Mouse (Mus musculus) cortical plate, adult 2 months (tissue): ENCODE results near the gene Psmd11. TPM values are rescaled to one million over a fixed set of nuclear protein-coding genes. Genes with fewer than 3 reads are reported as not detected.

Source experiments
- H3K27ac ChIP-seq: fragments of 200-500 bp; 2 replicates; pipeline ENCODE4 v1.5.1; 2012; ENCODE audit warnings: low read length, control low read depth, inconsistent platforms; ENCODE audit not compliant: insufficient read depth
- H3K4me1 ChIP-seq: fragments of 200-500 bp; 2 replicates; pipeline ENCODE4 v1.6.1; 2011; ENCODE audit warnings: low read length; ENCODE audit not compliant: control insufficient read depth, insufficient read depth
- H3K4me3 ChIP-seq: fragments of 200-500 bp; 2 replicates; pipeline ENCODE4 v1.5.1; 2011; ENCODE audit warnings: mild to moderate bottlenecking, low read length, control low read depth; ENCODE audit not compliant: insufficient read depth
- CTCF ChIP-seq: fragments of 200-500 bp; IDR thresholded peaks from 2 replicates; pipeline ENCODE4 v1.5.1; 2011; ENCODE audit warnings: mild to moderate bottlenecking, control low read depth, low read length; ENCODE audit not compliant: insufficient read depth; ENCODE audit errors: extremely low read depth
- POLR2A ChIP-seq: fragments of 200-500 bp; IDR thresholded peaks from 2 replicates; pipeline ENCODE4 v1.6.1; 2011; ENCODE audit warnings: mild to moderate bottlenecking, low read length, control low read depth; ENCODE audit not compliant: insufficient read depth; ENCODE audit errors: extremely low read depth
- polyA plus RNA-seq: library from polyadenylated mRNA; depleted of rRNA; stranded (reverse); fragments of >200 nt; gene quantifications from 2 replicates; pipeline ENCODE4 v1.2.3, GENCODE M21; 2012; rRNA removed

Psmd11 gene
- polyA plus RNA-seq, 1 experiment, result 67.0 TPM

DNA sequence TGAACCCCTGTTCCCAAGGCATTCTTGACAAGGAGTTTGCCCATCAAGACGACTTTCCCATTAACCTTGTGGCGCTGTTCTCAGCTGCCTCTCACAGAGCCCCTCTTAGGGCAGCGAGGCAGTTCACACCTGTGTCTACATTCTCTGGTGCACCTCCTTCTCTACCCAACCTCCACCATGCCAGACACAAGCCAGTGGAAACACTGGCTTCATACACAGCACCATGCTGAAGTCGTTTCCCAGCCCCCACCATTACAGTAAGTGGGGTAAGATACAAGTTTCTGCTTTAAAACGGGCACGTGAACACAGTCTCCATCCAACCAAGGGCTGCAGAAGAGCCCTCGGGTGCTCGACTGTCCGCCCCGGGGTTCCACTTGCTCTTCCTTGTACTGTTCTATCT is 81.7 kb downstream of the Psmd11 start:
- TF ChIP-seq POLR2A (no peak), CTCF (no peak)
- Histone ChIP-seq H3K27ac (no peak overlapping the region), H3K4me1 (peaks cover 13% of the 10 kb centered on the region), H3K4me3 (no peak overlapping the region)

DNA sequence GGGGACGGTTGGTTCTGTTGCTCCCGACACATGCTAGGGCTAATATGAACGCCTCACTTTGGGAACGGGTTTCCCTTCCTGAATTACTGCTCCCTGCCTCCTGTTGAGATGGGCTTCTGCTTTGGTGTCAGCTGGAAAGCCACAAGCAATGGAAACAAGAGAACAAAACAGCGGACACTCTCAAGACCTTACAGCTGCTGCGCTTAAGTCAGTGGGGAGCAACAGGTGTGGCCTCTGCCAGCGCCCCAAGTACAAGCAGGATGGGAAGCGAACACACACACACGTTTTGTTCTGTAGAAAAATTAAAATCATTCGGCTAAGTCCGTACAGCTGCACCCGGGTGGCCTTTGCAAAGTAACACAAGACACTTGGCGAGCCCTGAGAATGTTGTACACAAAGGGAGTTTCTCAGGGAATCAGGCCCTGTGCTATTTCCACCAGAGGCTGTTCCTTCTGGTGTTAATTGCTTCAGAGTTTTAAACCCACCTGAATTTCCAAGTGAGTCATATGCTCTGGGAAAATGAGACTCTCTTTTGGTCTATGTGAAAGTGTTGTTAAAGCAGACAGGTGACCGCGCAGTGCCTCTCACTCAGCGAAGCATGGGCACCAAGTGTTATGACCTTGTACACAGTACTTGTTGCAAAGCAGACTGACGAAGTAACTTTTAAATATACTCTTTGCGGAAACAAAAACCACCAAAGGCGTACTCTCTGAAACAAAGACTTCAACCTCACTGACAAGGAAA is 84.1 kb downstream of the Psmd11 start:
- H3K27ac ChIP-seq, result no peak overlapping the region
- H3K4me1 ChIP-seq, result peaks cover 18% of the 10 kb centered on the region
- TF ChIP-seq POLR2A (no peak), CTCF (no peak)
- H3K4me3 ChIP-seq, result no peak overlapping the region

DNA sequence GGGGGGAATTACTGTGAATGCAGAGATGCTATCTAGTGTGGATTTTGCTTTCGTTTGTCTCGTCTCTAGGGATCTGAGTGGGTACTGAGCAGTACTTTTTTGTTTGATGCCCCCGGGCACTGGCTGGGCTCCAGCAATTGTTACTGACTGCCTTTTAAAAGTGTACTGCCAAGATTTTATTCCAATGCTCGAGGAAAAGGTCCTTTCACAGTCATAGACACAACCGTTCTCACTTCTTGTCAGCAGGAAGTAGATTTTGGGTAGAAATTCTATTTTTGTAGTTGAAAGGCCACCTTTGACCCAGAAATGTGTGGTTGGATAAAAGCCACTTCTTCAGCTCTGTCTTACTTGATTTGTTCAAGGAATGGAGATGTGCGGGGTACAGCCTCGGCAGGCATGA is 85.4 kb downstream of the Psmd11 start:
- H3K4me1 ChIP-seq, result peaks cover 12% of the 10 kb centered on the region
- no peak overlapping the region for H3K4me3 ChIP-seq
- H3K27ac ChIP-seq, result no peak overlapping the region
- no peak for TF ChIP-seq CTCF
- TF ChIP-seq POLR2A, result no peak

DNA sequence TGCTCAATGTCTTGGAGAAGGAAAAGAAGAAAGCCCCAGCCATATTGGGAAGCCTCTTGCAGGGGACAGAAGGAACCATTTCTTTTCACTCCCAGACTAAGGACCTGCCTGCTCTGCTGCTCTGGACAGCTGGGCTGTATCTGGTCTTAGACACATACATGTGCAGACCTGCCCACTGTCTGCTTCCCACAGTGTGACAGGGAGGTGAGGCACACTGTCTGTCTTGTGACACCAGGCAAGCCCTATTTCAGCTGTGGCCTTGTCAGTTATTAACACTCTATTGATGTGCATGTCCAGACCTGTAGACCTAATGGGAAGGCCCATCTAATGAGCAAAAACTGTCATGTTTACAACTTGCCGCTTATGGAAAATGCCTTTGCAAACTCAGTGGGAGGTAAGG is 86.9 kb downstream of the Psmd11 start:
- Histone ChIP-seq H3K4me3 (no peak overlapping the region), H3K27ac (no peak overlapping the region), H3K4me1 (peaks cover 14% of the 10 kb centered on the region)
- TF ChIP-seq POLR2A (no peak), CTCF (no peak)

DNA sequence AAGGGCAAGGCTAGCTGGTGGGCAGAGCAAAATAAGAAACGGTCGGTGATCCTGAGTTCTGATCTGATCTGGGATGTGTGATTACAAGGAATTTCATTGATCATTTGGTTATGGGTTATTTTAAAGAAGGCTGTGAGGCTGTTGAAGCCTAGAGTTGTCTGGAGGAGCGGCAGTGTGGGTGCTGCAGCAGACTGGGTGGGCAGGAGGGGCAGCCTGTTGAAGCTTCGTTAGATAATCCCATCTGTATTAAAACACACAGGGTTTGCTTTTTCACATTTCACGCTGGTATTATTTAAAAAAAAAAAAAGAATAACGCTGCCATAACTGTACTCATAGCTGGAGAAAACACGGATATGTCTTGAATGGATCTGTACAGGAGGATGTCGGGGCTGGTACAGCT is 87.5 kb downstream of the Psmd11 start:
- H3K4me1 ChIP-seq, result peaks cover 14% of the 10 kb centered on the region
- peak overlapping the region; percentile 64; the same call in 1 of the 2 replicates for H3K27ac ChIP-seq
- no peak overlapping the region for H3K4me3 ChIP-seq
- TF ChIP-seq CTCF, result no peak
- no peak for TF ChIP-seq POLR2A

DNA sequence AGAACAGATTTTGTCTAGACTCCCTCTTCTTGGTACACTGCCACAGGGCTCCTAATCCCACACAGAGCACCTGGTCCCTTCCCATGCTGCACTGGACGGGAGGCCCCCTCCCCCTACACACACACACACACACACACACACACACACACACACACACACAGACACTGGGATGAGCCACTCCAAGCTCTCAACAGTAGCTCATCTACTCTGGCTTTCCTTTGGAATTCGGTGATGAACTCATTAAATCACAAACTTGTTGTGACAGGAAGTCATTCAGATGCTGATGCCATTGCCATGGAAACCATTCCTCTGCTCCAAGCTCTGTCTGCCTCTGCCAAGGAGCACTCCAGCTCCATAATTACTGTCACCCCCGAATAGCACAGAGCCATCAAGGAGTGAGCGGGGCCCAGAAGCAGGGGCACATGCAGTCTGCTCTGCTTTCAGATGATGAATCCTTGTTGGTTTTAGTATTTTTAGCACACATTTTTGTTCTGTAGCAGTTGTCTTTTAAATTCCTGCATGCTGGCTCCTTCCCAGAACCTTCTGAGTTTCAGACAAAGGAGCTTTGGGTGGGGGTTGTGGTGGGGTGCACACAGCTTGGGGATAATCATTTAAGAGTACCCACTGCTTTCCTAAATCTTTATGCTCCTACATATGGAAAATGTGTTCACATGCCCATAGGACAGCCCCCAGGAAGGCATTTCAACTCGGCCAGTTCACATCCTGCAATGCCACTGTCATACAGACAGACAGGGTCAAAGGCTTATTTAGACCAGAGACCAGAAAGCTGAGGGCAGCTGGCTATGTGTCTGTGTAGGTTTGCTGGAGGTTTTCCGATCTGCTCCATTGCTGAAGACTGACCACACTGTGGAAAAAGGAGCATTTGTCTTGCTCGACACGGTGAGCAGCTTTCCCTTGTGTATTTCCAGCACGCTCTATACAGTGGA is 90.3 kb downstream of the Psmd11 start:
- no peak for TF ChIP-seq POLR2A
- TF ChIP-seq CTCF, result no peak
- peak overlapping the region; percentile 73 for H3K27ac ChIP-seq

DNA sequence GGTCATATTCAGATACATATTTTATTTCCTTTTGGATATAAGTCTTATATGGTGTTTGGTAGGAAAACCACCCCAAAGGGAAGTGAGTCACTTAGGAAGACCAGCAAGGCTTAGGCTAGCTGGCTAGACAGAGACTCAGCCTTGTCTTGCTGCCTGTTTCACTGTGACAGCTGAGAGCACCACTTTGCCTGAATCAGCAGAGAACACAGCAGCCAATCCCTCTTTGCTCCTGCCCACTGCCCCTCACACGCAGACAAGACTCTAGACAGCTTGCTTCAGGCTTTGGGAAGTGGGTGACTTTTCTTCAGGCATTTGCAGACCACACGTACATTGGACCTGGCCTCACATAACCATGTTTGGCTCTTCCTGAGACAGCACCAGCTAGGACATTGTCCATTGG is 92.7 kb downstream of the Psmd11 start:
- no peak for TF ChIP-seq POLR2A
- TF ChIP-seq CTCF, result no peak
- H3K4me1 ChIP-seq, result peaks cover 8% of the 10 kb centered on the region
- no peak overlapping the region for H3K4me3 ChIP-seq
- no peak overlapping the region for H3K27ac ChIP-seq

More for the DNA sequence above, 90.3 kb downstream of the Psmd11 start:
- H3K4me3 ChIP-seq, result no peak overlapping the region
- H3K4me1 ChIP-seq, result peaks cover 14% of the 10 kb centered on the region

Other genes with a start within 250 kb of the Psmd11 start
- 4.7 and 5.0 TPM in 2 replicates for gene Rnf135, start 244.8 kb upstream of the Psmd11 start, polyA plus RNA-seq
- 53.2 and 54.1 TPM in 2 replicates for gene Rhot1, start 219.6 kb upstream of the Psmd11 start, polyA plus RNA-seq
- gene Rhbdl3, start 127.7 kb upstream of the Psmd11 start, polyA plus RNA-seq, result 7.5 and 8.4 TPM in 2 replicates
- 27.6 and 30.0 TPM in 2 replicates for gene 5730455P16Rik, start 50.6 kb upstream of the Psmd11 start, polyA plus RNA-seq
- gene Zfp207, start 45.3 kb upstream of the Psmd11 start, polyA plus RNA-seq, result 116 and 121 TPM in 2 replicates
- 215 and 234 TPM in 2 replicates for gene Cdk5r1, start 48.4 kb downstream of the Psmd11 start, polyA plus RNA-seq